Mouse (Mus musculus): Measurements from ENCODE around the gene Rgs17. TPM values are rescaled to one million over a fixed set of nuclear protein-coding genes. Genes with fewer than 3 reads are reported as not detected.
A peak's percentile ranks its signal among the peaks of the same experiment; 100 is the strongest.

The Rgs17 gene
- polyA plus RNA-seq, 1 experiment from 2014 or later: 0.79 TPM

- H3K9ac ChIP-seq: no peak overlapping the region
- 0 out of 2 replicates have a peak, but pooled peaks cover 6% of the 10 kb centered on the region for H3K4me1 ChIP-seq
- H3K4me2 ChIP-seq (replicated peaks): no peak overlapping the region
- H3K4me3 ChIP-seq: no peak overlapping the region
- no peak for ATAC-seq (ENCODE audit: low FRiP score, low read depth)
- no peaks in the 10 kb centered on the region for H3K27me3 ChIP-seq
- no peaks in the 10 kb centered on the region for H3K36me3 ChIP-seq
- 66% methylated on average over 11 of the region's 11 CpGs for WGBS
- no peaks in the 10 kb centered on the region for H3K9me3 ChIP-seq
- no peak overlapping the region for H3K27ac ChIP-seq
Measured at GRCm38 (mm10) chr10:5867981-5868552, 54.1 kb downstream of the Rgs17 start.

GRCm38 (mm10) chr10:5865996-5866395 is 56.2 kb downstream of the Rgs17 start:
- Histone ChIP-seq H3K9me3 (0 out of 2 replicates have a peak, but pooled peaks cover 5% of the 10 kb centered on the region), H3K27ac (no peak overlapping the region), H3K4me2 (replicated peaks) (no peak overlapping the region), H3K9ac (no peak overlapping the region), H3K4me1 (0 out of 2 replicates have a peak, but pooled peaks cover 2% of the 10 kb centered on the region), H3K36me3 (no peaks in the 10 kb centered on the region), H3K27me3 (no peaks in the 10 kb centered on the region), H3K4me3 (no peak overlapping the region)
- 55% methylated on average over 2 of the region's 2 CpGs for WGBS
- no peak for ATAC-seq (ENCODE audit: low FRiP score, low read depth)

GRCm38 (mm10) chr10:5862669-5863068 is 59.5 kb downstream of the Rgs17 start:
- no peaks in the 10 kb centered on the region for H3K27me3 ChIP-seq
- no peak for ATAC-seq (ENCODE audit: low FRiP score, low read depth)
- H3K9me3 ChIP-seq: 0 out of 2 replicates have a peak, but pooled peaks cover 5% of the 10 kb centered on the region
- no peak overlapping the region for H3K27ac ChIP-seq
- H3K4me1 ChIP-seq: 0 out of 2 replicates have a peak, but pooled peaks cover 3% of the 10 kb centered on the region
- no peak overlapping the region for H3K4me3 ChIP-seq
- H3K36me3 ChIP-seq: no peaks in the 10 kb centered on the region
- WGBS: 97% methylated on average over 3 of the region's 3 CpGs
- H3K9ac ChIP-seq: no peak overlapping the region
- no peak overlapping the region for H3K4me2 ChIP-seq (replicated peaks)

DNA sequence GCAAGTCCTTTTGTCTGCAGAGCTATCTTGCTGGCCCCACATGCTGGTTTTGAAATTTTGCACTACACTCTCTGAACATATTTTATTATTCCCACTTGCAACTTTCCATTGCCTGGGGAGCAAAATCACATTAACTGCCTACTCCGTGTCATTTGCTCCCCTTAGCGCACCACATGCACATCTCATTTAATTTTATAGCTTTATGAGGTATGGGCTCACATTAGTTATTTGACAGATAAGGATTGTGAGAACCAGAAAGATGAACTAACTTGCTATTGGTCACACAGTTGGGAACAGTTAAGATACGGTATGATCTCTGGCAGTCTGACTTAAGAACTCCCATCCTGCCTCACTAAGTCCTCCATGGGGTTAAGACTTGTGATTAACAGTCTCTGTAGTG is 61.4 kb downstream of the Rgs17 start:
- Histone ChIP-seq H3K27ac (no peak overlapping the region), H3K36me3 (no peaks in the 10 kb centered on the region), H3K4me3 (no peak overlapping the region), H3K4me2 (replicated peaks) (no peak overlapping the region), H3K4me1 (0 out of 2 replicates have a peak, but pooled peaks cover 3% of the 10 kb centered on the region), H3K9me3 (0 out of 2 replicates have a peak, but pooled peaks cover 5% of the 10 kb centered on the region), H3K9ac (no peak overlapping the region), H3K27me3 (no peaks in the 10 kb centered on the region)
- no peak for ATAC-seq (ENCODE audit: low FRiP score, low read depth)
- 57% methylated on average over 3 of the region's 3 CpGs for WGBS

DNA sequence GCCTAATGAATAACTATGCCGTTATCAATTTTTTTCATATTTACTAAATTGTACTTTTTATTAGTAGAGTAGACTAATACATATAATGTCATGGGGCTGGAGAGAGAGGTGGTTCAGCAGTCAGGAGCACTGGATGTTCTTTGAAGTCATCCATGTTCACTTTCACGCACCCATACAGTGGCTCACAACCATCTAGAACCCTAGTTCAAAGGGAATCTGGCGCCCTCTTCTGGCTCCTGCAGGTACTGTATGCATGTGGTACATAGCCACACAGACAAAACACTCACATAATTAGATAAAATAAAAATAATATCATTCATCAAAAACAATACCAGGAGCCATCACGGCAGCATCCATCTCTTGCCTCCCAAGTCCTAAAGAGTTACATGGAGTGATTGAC is 62.5 kb downstream of the Rgs17 start:
- no peaks in the 10 kb centered on the region for H3K27me3 ChIP-seq
- H3K27ac ChIP-seq: no peak overlapping the region
- 73% methylated on average over 4 of the region's 4 CpGs for WGBS
- H3K36me3 ChIP-seq: no peaks in the 10 kb centered on the region
- H3K4me2 ChIP-seq (replicated peaks): no peak overlapping the region
- H3K9ac ChIP-seq: no peak overlapping the region
- 0 out of 2 replicates have a peak, but pooled peaks cover 5% of the 10 kb centered on the region for H3K9me3 ChIP-seq
- no peak for ATAC-seq (ENCODE audit: low FRiP score, low read depth)
- H3K4me1 ChIP-seq: 0 out of 2 replicates have a peak, but pooled peaks cover 3% of the 10 kb centered on the region
- H3K4me3 ChIP-seq: no peak overlapping the region

- 70% methylated on average over 10 of the region's 10 CpGs for WGBS
- Histone ChIP-seq H3K4me2 (replicated peaks) (no peak overlapping the region), H3K9me3 (0 out of 2 replicates have a peak, but pooled peaks cover 5% of the 10 kb centered on the region), H3K4me3 (no peak overlapping the region), H3K36me3 (no peaks in the 10 kb centered on the region), H3K27ac (no peak overlapping the region), H3K9ac (no peak overlapping the region), H3K4me1 (0 out of 2 replicates have a peak, but pooled peaks cover 3% of the 10 kb centered on the region), H3K27me3 (no peaks in the 10 kb centered on the region)
- ATAC-seq (ENCODE audit: low FRiP score, low read depth): no peak
Measured at GRCm38 (mm10) chr10:5857996-5858549, 64.1 kb downstream of the Rgs17 start.

DNA sequence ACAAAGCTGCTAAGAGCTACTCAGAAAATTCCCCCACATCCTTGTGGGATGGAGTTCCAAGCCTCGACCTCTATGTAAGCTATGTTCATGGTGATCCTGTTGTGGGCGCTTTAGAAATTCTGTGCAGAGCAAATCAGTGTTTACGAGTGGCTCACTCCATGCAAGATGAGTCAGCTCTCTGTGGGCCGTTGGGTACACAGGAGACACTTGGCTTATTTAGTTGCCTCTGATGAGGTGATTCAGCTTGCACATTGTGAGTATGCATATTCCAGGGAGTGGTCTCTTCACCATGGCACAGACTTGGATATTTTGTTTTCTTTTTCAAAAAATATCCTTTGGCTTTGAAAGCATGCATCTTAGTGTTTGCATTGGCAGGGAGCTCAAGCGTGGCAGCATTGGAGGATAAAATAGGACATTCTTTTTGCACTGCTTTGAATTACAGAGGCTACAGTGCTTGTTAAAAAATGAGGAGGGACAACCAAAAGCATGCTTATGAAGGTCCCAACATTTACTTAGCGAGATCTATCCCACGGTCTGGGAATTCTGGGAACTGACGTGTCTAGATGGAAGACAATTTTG is 68.8 kb downstream of the Rgs17 start:
- ATAC-seq (ENCODE audit: low FRiP score, low read depth): no peak
- no peaks in the 10 kb centered on the region for H3K36me3 ChIP-seq
- H3K27me3 ChIP-seq: no peaks in the 10 kb centered on the region
- no peak overlapping the region for H3K4me3 ChIP-seq
- no peaks in the 10 kb centered on the region for H3K4me1 ChIP-seq
- WGBS: 86% methylated on average over 8 of the region's 8 CpGs
- no peak overlapping the region for H3K9ac ChIP-seq
- no peaks in the 10 kb centered on the region for H3K9me3 ChIP-seq
- no peak overlapping the region for H3K4me2 ChIP-seq (replicated peaks)
- H3K27ac ChIP-seq: no peak overlapping the region

DNA sequence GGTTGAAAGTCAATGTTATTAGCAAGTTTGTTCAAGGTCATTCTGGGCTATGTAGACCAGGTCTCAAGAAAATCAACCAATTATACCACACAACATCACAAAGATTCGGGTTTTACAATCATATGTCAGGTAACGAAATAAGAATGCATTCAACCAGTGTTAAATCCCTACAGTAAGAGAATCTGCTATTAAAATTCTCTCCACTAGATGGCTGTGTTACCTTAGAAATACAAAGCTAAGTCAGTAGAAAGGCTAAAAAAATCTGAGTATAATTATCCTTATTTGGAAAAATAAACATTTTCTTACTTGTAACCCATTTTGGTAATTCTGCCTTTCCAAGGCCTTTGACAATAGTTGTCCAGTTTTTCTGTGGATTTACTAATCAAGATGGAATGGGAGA is 75.3 kb downstream of the Rgs17 start:
- Histone ChIP-seq H3K4me1 (no peaks in the 10 kb centered on the region), H3K27me3 (no peaks in the 10 kb centered on the region), H3K9me3 (no peaks in the 10 kb centered on the region), H3K4me2 (replicated peaks) (no peak overlapping the region), H3K36me3 (no peaks in the 10 kb centered on the region), H3K4me3 (no peak overlapping the region), H3K9ac (no peak overlapping the region), H3K27ac (no peak overlapping the region)
- 31% methylated on average over 2 of the region's 2 CpGs for WGBS
- no peak for ATAC-seq (ENCODE audit: low FRiP score, low read depth)

GRCm38 (mm10) chr10:5841369-5841768 is 80.8 kb downstream of the Rgs17 start:
- no peak for ATAC-seq (ENCODE audit: low FRiP score, low read depth)
- WGBS: 74% methylated on average over 4 of the region's 4 CpGs
- H3K4me2 ChIP-seq (replicated peaks): no peak overlapping the region
- H3K36me3 ChIP-seq: no peaks in the 10 kb centered on the region
- H3K9ac ChIP-seq: no peak overlapping the region
- no peaks in the 10 kb centered on the region for H3K9me3 ChIP-seq
- H3K4me1 ChIP-seq: no peaks in the 10 kb centered on the region
- no peak overlapping the region for H3K27ac ChIP-seq
- H3K27me3 ChIP-seq: no peaks in the 10 kb centered on the region
- no peak overlapping the region for H3K4me3 ChIP-seq

- H3K9me3 ChIP-seq: no peaks in the 10 kb centered on the region
- no peak for ATAC-seq (ENCODE audit: low FRiP score, low read depth)
- no peak overlapping the region for H3K27ac ChIP-seq
- H3K4me1 ChIP-seq: peaks cover 13% of the 10 kb centered on the region
- H3K36me3 ChIP-seq: no peaks in the 10 kb centered on the region
- H3K4me2 ChIP-seq (replicated peaks): no peak overlapping the region
- H3K27me3 ChIP-seq: no peaks in the 10 kb centered on the region
- no peak overlapping the region for H3K4me3 ChIP-seq
- no peak overlapping the region for H3K9ac ChIP-seq
- 72% methylated on average over 6 of the region's 6 CpGs for WGBS
Measured at GRCm38 (mm10) chr10:5826336-5827025, 95.7 kb downstream of the Rgs17 start.

GRCm38 (mm10) chr10:5824779-5825178 is 97.4 kb downstream of the Rgs17 start:
- 1% methylated on average over 3 of the region's 3 CpGs for whole genome bisulfite sequencing
- H3K4me2 ChIP-seq (replicated peaks): peak overlapping the region; percentile 72
- ATAC-seq (ENCODE audit: low FRiP score, low read depth): no peak

More at GRCm38 (mm10) chr10:5824779-5825178, 97.4 kb downstream of the Rgs17 start:
- Histone ChIP-seq H3K9ac (peak overlapping the region; percentile 2; the same call in 1 of the 2 replicates), H3K27ac (peak overlapping the region; percentile 87), H3K4me3 (peak overlapping the region; percentile 76), H3K36me3 (peaks cover 7% of the 10 kb centered on the region), H3K4me1 (peaks cover 17% of the 10 kb centered on the region), H3K27me3 (no peaks in the 10 kb centered on the region), H3K9me3 (no peaks in the 10 kb centered on the region)
